Mouse (Mus musculus): ENCODE data around the gene Trip4. TPM values are rescaled to one million over a fixed set of nuclear protein-coding genes. Genes with fewer than 3 reads are reported as not detected.

Trip4 gene
- total RNA-seq, 2 experiments from 2014 or later = 20.9 to 22.8 TPM

- no peak for DNase-seq
Observed at GRCm38 (mm10) chr9:65834628-65835354, 73.8 kb downstream of the Trip4 start.

- no peak for DNase-seq
Observed at GRCm38 (mm10) chr9:65833640-65834039, 75.0 kb downstream of the Trip4 start.

- DNase-seq = no peak
Observed at GRCm38 (mm10) chr9:65833230-65833629, 75.4 kb downstream of the Trip4 start.

- no peak for DNase-seq
Observed at GRCm38 (mm10) chr9:65832041-65832440, 76.6 kb downstream of the Trip4 start.

GRCm38 (mm10) chr9:65831164-65831563 lies 77.4 kb downstream of the Trip4 start:
- DNase-seq = no peak

GRCm38 (mm10) chr9:65830255-65830654 lies 78.3 kb downstream of the Trip4 start:
- no peak for DNase-seq

GRCm38 (mm10) chr9:65829410-65829809 lies 79.2 kb downstream of the Trip4 start:
- peak; percentile 75 for DNase-seq

- no peak for DNase-seq
Observed at GRCm38 (mm10) chr9:65828511-65828910, 80.1 kb downstream of the Trip4 start.

GRCm38 (mm10) chr9:65828016-65828403 lies 80.6 kb downstream of the Trip4 start:
- no peak for DNase-seq

GRCm38 (mm10) chr9:65827344-65828015 lies 81.1 kb downstream of the Trip4 start, which contains the start of gene Zfp609:
Gene Zfp609, minus strand, starts transcription at chr9:65827564.
- peak; percentile 99 for DNase-seq

- peak; percentile 46 for DNase-seq
Observed at GRCm38 (mm10) chr9:65826588-65827343, 81.8 kb downstream of the Trip4 start.

- no peak for DNase-seq
Observed at GRCm38 (mm10) chr9:65826226-65826587, 82.4 kb downstream of the Trip4 start.

GRCm38 (mm10) chr9:65823716-65824462 lies 84.7 kb downstream of the Trip4 start:
- DNase-seq = peak; percentile 57

GRCm38 (mm10) chr9:65822011-65822410 lies 86.6 kb downstream of the Trip4 start:
- DNase-seq = no peak

GRCm38 (mm10) chr9:65820301-65820700 lies 88.3 kb downstream of the Trip4 start:
- no peak for DNase-seq

GRCm38 (mm10) chr9:65818402-65818801 lies 90.2 kb downstream of the Trip4 start:
- no peak for DNase-seq

GRCm38 (mm10) chr9:65812841-65813240 lies 95.8 kb downstream of the Trip4 start:
- peak; percentile 22 for DNase-seq

- DNase-seq = no peak
Observed at GRCm38 (mm10) chr9:65811784-65812183, 96.8 kb downstream of the Trip4 start.

- DNase-seq = no peak
Observed at GRCm38 (mm10) chr9:65807818-65808217, 100.8 kb downstream of the Trip4 start.

GRCm38 (mm10) chr9:65807251-65807650 lies 101.3 kb downstream of the Trip4 start:
- peak; percentile 63 for DNase-seq

- no peak for DNase-seq
Observed at GRCm38 (mm10) chr9:65799770-65800169, 108.8 kb downstream of the Trip4 start.

- DNase-seq = no peak
Observed at GRCm38 (mm10) chr9:65795651-65796050, 112.9 kb downstream of the Trip4 start.

- DNase-seq = no peak
Observed at GRCm38 (mm10) chr9:65794313-65794712, 114.3 kb downstream of the Trip4 start.

Data from heart, postnatal 4 days (tissue).